Mouse (Mus musculus) frontal cortex, adult 2 months (tissue): ENCODE results near the gene Klf13. TPM values are rescaled to one million over a fixed set of nuclear protein-coding genes. Genes with fewer than 3 reads are reported as not detected.

ENCODE experiments used
- DNase-seq, 2 experiments: peaks; one replicate each; pipeline ENCODE4 v3.0.0; 2022; ENCODE audit warnings: low spot score in 1 of 2; ENCODE audit errors: extremely low spot score in 1 of 2
- polyA plus RNA-seq: library from polyadenylated mRNA; depleted of rRNA; stranded (reverse); fragments of >200 nt; gene quantifications from 2 replicates; pipeline ENCODE4 v1.2.3, GENCODE M21; 2012

Gene Klf13
- polyA plus RNA-seq, 1 experiment: 57.6 TPM

DNA sequence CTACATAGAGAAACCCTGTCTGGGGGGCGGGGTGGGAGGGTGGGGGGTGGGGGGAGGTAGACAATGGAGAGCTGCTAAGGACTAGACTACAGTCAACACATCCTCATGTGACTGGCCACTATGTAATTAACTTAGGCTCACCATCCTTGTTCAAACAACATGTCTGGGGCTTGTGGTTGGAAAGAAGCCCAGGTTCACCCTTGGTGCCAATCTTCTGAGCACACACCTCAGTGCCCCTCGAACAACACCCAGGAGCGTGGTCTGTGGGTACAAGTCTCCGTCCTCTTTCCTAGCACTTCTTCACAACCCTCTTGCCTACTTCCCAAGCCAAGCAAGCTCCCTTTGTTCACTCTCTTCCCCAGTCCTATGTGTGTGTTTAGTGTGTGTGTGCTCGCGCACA lies 11.6 kb downstream of the Klf13 start:
- no peak for DNase-seq

DNA sequence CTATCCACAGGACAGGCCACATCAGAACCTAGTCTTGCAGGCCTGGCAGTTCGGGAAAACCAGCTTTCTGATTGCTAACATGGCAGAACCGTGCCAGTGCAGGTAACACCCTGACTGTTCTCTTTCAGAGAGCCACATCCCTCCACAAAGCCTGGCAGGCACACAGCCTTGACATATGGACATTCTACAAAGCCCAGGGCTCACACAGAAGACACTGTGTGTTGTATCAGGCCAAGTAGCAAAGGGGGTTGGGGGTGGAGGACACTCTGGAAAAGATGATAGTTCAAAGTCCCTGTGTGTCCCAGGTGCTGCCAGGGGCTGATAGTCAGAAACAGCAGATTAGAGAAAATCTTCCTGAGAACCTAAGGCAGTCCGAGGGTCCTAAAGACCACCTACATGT lies 12.2 kb downstream of the Klf13 start:
- DNase-seq: no peak

DNA sequence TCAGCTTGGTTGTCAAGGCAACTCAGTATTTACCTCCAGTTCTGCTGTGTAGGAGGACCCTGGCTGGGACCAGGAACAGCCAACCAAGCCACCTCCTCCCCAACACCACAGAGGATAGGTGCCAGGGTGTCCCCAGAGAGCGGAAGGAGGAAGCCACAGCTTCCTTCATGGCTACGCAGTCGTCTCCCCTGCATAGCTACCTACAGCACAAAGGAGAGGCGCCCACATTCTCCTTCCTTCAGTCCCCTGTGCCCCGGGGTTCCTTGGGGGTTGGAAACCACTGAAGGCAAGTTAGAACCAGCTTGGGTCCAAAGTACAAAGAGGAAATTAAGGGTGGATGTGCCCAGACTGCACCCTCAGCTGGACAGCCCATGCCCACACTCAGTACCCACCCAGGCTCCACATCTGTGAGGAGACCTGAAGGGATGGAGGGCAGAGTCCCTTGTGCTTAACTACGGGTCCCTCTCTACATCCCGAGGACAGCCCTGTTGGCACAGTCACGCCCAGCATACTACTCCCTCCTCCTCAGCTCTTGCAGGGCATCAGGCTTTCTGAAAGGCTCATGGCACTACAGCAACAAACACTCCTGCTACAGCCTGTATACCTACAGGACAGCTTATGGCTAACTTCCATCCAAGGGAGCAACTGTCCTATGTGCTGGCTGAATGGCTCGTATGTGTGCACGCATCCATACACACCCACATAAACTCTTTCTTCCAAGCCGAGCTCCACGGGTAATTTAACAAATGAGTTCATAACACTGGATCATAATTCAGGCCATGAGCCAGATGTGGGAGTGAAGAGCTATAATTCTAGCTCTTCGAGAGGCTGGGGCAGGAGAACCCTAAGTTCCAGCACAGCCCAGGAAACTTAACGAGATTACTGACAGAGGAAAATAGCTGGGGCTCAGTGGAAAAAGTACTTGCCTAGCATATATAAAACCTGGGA lies 13.0 kb downstream of the Klf13 start:
- peak; percentile 79 to 85 for DNase-seq

DNA sequence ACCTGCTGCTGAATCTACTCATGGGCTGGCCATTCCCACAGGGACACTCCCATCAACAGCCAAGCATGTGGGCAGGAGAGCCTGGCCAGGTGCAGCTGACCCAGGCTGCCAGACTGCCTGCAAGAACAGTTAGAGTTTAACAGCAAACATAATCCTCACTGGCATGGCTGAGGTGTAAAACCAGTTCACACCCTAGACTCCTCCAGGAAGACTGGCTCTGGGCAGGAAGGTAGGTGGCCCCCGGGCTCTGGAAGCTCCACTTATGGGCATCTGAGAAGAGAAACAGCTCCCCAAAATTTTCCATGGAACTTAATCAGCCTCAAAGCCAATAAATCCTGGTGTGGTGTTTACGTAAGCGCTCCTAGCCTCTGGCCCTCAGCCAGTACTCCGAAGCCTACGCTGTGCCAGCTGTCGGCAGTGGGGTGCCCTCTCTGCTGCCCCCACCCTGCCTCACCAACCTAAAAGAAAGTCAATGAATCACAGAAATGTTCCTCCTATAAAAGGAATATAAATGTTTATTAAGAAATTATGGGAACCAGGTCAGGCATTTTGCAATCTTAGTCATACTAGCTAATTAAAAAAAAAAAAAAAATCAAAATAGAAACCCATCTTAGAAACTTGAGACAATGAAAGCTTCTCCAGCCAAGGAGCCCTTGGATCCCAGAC lies 13.8 kb downstream of the Klf13 start:
- DNase-seq: peak; percentile 76 to 92

DNA sequence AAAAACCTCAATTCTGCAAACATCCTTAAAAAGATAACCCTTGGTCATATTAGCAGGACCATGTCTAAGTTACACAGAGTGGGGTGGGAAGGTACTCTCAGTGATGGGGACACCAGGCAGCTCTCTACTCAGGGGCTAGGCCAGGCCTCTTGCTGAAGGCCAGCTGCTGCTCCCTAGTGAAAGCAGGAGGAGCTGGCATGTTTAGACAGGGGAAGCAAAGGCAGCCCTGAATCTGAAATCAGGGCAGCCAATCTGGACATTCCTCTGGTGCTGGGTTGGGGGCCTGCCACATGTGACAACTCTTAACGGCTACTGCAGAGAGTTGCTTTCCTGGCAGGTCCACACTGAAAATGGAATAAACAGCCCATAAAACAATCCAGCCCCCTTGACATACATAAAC lies 14.6 kb downstream of the Klf13 start:
- no peak for DNase-seq

DNA sequence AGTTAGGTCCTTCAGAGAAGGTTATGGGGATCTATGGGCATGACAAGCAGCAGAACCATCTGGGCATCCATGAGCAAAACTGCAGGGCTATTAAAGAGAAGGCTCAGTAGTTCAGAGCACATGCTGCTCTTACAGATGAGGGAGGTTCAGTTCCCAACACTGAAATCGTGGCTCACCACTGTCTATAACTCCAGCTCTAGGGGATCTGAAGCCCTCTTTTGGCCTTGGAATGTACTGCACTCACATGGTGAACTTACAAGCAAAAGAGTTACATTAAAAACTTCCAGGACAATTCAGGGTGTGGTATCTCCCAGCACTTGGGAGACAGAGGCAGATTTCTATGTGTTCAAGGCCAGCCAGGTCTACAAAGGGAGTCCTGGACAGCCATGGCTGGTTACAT lies 15.7 kb downstream of the Klf13 start:
- no peak for DNase-seq

DNA sequence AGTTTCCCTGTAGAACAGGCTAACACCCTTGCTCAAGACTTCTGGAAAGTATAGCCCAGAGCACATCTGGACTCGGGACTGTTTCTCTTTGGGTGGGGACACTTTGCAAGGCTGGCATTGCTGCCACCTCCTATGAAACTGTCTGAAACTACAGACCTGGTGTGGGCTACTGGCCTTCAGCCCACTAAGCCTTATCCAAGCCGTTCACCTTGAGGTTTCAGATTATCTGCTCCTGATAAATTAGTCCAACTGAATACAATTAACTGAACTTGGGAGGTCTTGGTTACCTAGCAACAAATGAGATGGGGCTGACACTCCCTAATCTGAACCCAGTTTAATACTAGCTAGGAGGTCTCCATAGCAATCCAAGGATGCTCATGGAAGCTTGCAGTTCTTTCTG lies 16.1 kb downstream of the Klf13 start:
- no peak for DNase-seq

DNA sequence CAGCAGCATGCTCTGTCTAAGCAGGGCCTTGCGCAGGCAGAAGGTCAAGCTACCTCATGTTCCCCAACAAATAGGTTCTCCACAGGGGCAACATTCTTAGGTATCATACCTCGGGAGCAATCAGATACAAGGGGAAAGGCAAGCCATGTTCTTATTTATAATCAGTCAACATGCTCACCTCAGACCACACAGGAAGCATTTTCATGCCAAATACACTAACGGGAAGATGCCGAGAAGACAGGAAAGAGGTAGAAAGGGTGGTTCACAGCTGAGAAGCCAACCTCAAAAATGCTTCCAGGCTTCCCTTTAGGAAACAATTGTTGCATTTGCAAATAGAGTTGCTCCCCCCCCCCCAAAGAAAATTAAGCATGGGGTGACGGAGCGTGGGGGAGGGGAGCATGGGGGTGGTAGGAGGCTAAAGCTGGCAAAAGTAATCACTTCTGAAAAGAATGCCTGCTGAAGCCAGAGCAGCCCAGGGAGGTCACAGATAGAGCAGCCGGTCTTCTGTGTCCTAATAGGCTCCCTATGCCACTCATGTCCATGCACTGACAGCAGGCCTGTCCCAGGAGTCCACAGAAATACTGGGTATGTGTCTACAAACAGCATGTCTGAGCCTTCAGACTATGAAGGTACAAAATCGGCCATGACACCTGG lies 16.7 kb downstream of the Klf13 start:
- no peak for DNase-seq

DNA sequence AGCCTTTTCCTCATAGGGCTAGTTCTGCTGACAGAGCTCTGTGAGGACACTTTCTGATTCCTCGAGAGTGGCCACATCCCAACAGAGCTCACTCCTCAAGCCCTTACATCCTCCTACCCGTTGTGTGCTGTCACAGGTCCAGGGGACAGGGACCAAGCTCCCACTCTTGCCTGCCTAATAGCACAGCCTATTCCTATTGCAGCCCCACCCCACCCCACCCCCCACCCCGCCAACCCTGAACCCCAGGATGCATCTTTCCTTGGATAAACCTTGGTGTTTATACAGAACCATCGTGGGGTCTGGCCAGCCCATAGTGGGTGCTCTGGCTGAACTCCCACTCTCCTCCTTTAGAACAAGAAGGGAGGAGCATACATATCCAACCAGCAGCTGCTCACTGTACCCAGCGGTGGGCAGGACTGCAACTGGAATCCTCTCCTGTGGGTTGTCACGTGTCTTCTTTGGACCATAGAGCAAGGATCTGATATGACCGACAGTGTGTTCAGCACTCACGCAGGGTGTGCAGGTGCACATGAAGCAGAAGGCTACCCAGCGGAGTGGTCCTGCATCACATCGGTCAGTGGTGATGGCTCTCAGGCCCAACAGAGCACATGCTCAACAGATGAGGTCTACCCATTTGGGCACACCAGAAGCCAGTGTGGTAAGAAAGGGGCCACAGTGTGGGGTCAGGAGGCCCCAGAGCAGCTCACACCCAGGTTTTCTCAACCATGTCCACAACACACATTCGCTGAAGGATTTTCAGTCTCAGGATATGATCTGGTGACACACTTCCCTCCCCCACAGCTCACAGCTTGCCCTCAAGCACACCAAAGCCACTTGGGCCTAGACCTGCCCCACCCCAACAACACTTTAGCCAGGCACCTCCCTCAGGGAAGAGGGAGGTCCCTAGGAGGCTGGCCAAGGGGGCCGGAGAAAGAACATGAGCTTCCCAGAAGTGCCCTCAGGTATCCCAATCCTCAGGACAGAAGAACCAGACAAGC lies 19.6 kb downstream of the Klf13 start:
- DNase-seq: no peak

DNA sequence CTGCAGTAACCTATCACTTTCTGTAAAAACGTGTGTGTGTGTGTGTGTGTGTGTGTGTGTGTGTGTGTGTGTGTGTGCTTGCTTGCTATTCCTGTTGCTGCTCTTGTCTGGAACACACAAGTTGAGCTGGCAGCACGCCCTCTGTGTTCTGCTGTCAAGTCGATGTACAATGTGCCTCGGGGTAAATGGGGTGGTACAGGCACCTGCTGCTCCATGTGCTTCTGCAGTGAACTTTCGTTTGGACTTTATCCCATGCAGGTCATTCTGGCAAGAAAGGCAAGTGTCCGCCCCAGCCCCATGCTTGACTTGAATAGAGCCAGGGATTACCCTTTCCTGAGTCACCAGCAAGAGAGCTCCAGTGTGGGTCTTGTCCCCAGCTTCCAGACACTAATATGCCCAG lies 21.0 kb downstream of the Klf13 start:
- no peak for DNase-seq

DNA sequence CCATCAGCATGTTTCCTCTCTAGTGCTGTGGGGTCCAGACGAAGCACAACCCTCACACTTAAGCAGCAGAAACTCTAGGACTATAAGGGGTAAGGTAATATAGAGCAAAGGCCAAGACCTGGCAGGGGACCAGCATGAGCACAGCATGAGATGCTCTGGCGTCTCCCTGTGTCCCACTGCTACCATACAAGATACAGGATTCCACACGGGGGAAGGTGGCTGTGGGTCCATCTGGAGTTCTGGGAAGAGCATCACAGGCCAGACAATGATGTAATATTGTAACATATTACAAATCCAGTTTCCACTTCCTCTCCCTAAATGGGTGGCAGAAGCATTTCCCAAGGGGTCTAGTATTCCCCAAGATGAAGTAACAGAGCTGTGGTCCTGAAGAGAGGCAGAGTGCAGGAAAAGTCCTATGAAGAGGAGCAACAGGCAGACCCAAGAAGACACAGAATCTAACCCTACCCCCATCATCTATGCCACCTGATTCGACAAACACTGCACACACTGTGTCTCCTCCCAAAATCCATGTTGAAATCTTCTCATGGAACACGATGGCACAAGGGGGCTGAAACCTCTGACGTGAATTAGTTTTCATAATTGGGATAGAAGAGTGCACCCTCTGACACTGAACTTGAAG lies 22.3 kb downstream of the Klf13 start, which contains the start of gene E030018B13Rik:
TSS of gene E030018B13Rik (plus strand) at position 590 of the 640 bp plus-strand sequence.
- DNase-seq: no peak

DNA sequence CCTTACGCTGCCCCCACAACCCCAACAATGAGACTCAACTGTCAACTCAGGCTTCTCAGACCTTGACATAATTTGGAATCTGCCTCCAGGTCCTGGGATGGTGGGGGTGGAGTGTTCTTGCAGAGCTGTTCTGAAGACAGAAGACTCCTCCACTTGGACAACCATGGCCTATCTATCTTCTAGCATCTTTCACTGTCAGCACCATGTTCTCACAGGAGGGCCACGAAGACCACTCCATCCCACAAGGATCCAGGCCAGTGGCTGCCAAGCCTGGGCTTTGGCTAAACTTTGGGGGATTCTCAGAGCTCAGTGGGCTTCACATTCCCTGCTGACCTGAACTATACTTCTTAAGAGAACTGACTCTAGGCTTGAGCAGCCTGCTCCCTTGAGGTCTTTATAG lies 23.8 kb downstream of the Klf13 start:
- DNase-seq: no peak

DNA sequence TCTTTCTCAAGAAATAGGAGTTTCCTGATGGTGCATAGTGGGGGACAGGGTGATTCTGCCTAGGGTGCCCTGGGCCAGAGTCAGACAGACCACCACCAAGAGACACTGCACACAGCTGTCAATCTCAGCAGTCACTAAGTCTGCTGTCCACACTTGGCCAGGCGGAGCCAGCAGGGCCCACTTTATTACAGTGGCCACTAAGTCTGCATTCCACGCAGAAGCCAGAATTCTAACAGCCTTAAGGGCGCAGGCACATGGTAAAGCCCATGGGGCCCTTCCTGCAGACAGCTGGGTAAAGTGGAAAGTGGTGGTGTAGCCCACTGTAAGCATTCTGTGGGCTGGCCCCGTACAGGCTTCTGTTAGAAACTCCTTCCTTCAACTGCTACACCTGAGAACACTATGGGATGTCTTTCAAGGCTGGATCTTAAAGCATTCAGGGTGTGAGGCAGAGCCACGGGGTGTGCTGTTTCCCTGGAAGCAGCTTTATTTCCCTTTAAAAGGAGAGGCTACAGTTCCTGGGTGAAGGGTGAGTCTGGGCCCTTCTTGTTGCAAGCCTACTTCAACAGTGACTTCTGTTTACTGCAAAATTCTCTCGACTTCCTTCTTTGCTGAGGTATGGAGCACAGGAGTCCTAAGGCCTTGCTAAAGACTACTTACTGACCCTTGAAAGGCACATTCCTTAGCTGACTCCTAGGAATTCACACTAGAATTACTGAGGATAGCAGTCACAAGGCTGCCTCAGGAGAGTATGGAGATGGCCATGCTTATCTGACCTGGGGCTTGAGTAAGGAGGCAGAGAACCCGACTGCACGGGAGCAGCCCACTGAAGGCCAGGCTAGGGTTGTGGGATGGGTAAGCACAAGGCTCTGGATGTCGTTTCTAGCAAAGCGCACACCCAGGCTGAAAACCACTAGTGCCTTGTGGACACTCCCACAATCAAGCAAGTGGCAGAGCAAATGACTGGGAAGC lies 24.7 kb downstream of the Klf13 start:
- DNase-seq: no peak

DNA sequence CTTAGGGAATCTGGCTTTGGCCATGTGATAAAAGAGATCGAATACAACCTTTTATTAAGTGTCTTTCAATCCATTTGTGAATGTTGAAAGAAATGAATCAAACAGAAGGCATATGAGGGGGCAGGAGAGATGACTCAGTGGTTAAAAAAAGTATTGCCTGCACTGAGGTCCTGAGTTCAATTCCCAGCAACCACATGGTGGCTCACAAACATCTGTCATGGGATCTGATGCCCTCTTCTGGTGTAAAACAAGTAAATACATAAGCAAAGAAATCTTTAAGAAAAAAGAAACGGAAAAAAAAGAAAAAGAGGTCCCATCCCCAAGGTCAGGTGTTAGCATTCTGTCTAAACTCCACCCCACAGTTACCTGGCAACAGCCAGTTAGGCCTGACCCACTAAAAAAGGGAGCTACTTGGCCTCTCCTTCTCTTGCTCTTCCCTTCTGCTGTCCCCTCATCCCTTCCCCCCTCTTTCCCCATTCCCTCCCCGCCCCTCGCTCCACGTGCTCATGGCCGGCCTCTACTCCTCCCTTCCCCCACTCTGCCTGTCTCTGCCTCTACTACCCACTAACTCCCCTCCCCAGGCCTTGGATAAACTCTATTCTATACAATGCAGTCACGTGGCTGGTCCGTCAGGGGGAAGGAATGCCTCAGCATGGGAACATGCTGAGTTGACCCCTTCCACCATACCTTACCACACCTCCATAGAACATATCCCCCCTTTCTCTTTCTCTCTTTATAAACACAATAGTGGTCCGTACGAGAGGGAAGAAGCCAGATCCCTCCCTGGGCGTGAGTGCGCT lies 25.6 kb downstream of the Klf13 start:
- no peak for DNase-seq

DNA sequence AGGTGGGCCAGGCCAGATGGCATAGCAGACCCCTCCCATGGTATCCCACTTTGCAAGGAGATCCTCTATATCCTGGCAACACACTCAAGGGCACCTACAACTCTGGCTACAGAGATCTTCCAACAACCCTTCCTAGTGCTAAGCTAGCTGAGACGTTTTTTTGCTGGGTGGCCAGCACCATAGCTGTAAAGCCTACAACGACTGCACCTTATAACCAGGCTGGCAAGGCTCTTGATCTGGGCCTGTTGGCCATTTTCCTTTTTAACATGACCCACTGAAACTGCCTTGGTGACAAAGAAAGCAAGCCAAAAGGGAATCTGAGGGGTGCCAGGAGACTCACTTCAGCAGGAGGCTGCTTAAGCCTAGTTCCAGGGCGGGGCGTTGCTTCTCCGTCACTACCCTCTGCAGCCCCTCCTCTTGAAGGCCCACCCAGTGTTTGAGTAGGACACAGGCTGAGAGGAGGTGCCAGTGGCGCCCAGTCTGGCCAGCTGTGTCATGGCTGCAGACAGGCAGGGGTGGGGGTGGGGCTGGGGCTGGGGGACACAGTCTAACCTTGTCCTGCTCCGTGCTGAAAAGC lies 26.4 kb downstream of the Klf13 start:
- DNase-seq: no peak

DNA sequence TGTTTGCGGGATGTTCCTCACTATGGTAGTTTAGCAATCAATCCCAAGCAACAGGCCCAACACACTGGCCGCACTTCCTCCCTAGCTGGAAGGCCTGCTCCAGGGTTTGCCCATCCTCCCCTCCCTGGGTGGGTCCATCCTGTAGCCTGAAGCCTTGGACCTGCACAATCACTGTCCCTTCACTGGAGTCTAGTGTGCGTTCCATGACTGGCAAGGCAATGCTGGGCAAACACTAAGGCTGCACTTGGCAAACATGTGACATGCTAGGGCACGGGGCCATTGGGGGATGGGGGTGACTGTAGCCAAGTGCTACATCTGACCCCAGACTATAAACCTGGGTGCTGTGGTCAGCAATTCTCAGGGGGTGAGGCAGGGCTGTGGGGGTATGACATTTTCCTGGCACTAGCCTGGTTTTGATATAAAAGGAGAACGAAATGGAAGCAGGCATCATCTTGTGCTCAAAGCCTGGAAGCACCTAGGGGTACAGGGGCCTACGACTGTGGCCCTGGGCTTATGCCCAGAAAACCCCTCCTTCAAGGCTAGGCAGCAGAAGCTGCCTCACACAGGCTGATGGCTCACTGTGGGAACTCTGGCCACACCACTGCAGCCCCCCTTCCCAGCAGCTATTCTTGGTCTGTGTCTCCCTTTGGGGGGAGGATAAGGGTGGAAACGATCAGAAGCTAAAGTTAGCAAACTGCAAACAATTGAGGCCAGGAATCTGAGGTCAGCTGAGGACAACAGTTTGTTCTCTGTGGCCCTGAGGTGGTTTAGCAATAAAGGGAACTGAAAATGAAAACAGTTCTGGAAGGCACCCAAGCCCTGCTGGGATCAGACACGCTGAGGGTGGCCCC lies 27.1 kb downstream of the Klf13 start:
- no peak for DNase-seq
